Mouse (Mus musculus) midbrain, embryonic 16.5 days (tissue): ENCODE data around the gene Mthfd2. TPM values are rescaled to one million over a fixed set of nuclear protein-coding genes. Genes with fewer than 3 reads are reported as not detected.
"Not testable (repeated sequence)": the region's sequence is repeated elsewhere in the genome, so short reads cannot be mapped to it uniquely, and the experiment has no call there.

Source experiments
- ATAC-seq: fragments of 200-750 bp; cut with Nextera tagmentation; 2 replicates; pipeline ENCODE4 v1.8.0; 2017; ENCODE audit warnings: moderate TSS enrichment
- H3K27ac ChIP-seq: fragments of 300-500 bp; sonication (generic); 2 replicates; pipeline ENCODE4 v1.5.1; 2014; ENCODE audit warnings: mild to moderate bottlenecking, low read length, mixed read lengths
- H3K27me3 ChIP-seq: fragments of 300-500 bp; sonication (generic); 2 replicates; pipeline ENCODE4 v1.6.1; 2014; ENCODE audit warnings: low read depth, low read length, mixed read lengths; ENCODE audit not compliant: control insufficient read depth, insufficient read depth
- H3K36me3 ChIP-seq: fragments of 300-500 bp; sonication (generic); 2 replicates; pipeline ENCODE4 v1.6.1; 2014; ENCODE audit warnings: mild to moderate bottlenecking, low read length, moderate library complexity, mixed read lengths; ENCODE audit not compliant: control insufficient read depth, insufficient read depth
- H3K4me1 ChIP-seq: fragments of 300-500 bp; sonication (generic); 2 replicates; pipeline ENCODE4 v1.6.1; 2014; ENCODE audit warnings: mild to moderate bottlenecking, low read length, mixed read lengths; ENCODE audit not compliant: control insufficient read depth, insufficient read depth
- H3K4me2 ChIP-seq: fragments of 300-500 bp; sonication (generic); 2 replicates; pipeline ENCODE4 v1.6.1; 2014; ENCODE audit warnings: mild to moderate bottlenecking, low read length, mixed read lengths
- H3K4me3 ChIP-seq: fragments of 300-500 bp; sonication (generic); 2 replicates; pipeline ENCODE4 v1.5.1; 2014; ENCODE audit warnings: low read depth, mild to moderate bottlenecking, low read length, moderate library complexity, mixed read lengths
- H3K9ac ChIP-seq: fragments of 300-500 bp; sonication (generic); 2 replicates; pipeline ENCODE4 v1.6.1; 2014; ENCODE audit warnings: low read depth, low read length, mixed read lengths
- H3K9me3 ChIP-seq: fragments of 300-500 bp; sonication (generic); replicated peaks from 2 replicates; pipeline ENCODE4 v1.6.1; 2014; ENCODE audit warnings: mild to moderate bottlenecking, low read length, mixed read lengths; ENCODE audit not compliant: control insufficient read depth, poor library complexity, severe bottlenecking
- WGBS: fragments of 180-500 bp; shearing (Covaris S2); extraction: QIAGEN DNeasy Blood & Tissue Kit; methylation state at CpG from one replicate; pipeline ENCODE4 v1.1.7; 2014; 5-methylcytosine and 5-hydroxymethylcytosine counted together
- polyA plus RNA-seq: library from polyadenylated mRNA; unstranded; fragments of >200 nt; fragmentation: Nextera tagmentation; extraction: Ambion mirVana; gene quantifications from 2 replicates; pipeline ENCODE4 v1.2.1, GENCODE M21; 2015

Gene Mthfd2
- polyA plus RNA-seq, 1 experiment from 2014 or later: 34.7 TPM

- H3K9ac ChIP-seq, H3K9me3 ChIP-seq, H3K27ac ChIP-seq, H3K27me3 ChIP-seq, H3K36me3 ChIP-seq, H3K4me3 ChIP-seq, H3K4me2 ChIP-seq, ATAC-seq: not testable (repeated sequence)
- 94% methylated on average over 8 of the region's 8 CpGs for WGBS
- peaks cover 11% of the 10 kb centered on the region for H3K4me1 ChIP-seq
Observed at GRCm38 (mm10) chr6:83345285-83345684, 19.6 kb upstream of the Mthfd2 start.

GRCm38 (mm10) chr6:83342957-83343356 lies 17.2 kb upstream of the Mthfd2 start:
- H3K4me3 ChIP-seq: no peak overlapping the region
- peaks cover 23% of the 10 kb centered on the region for H3K36me3 ChIP-seq
- no peaks in the 10 kb centered on the region for H3K9me3 ChIP-seq
- ATAC-seq: no peak
- no peak overlapping the region for H3K4me2 ChIP-seq
- H3K27me3 ChIP-seq: no peaks in the 10 kb centered on the region
- H3K27ac ChIP-seq: no peak overlapping the region
- H3K9ac ChIP-seq: no peak overlapping the region
- 94% methylated on average over 2 of the region's 2 CpGs for WGBS
- no peaks in the 10 kb centered on the region for H3K4me1 ChIP-seq

GRCm38 (mm10) chr6:83341387-83341786 lies 15.7 kb upstream of the Mthfd2 start:
- Histone ChIP-seq H3K9ac (no peak overlapping the region), H3K27ac (no peak overlapping the region), H3K4me1 (no peaks in the 10 kb centered on the region), H3K9me3 (no peaks in the 10 kb centered on the region), H3K4me2 (no peak overlapping the region), H3K36me3 (peaks cover 23% of the 10 kb centered on the region), H3K4me3 (no peak overlapping the region), H3K27me3 (no peaks in the 10 kb centered on the region)
- 73% methylated on average over 3 of the region's 3 CpGs for WGBS
- no peak for ATAC-seq

- Histone ChIP-seq H3K4me2 (no peak overlapping the region), H3K36me3 (peaks cover 17% of the 10 kb centered on the region), H3K27me3 (no peaks in the 10 kb centered on the region), H3K9me3 (no peaks in the 10 kb centered on the region), H3K9ac (no peak overlapping the region), H3K4me1 (peaks cover 16% of the 10 kb centered on the region), H3K4me3 (no peak overlapping the region), H3K27ac (no peak overlapping the region)
- no peak for ATAC-seq
- WGBS: 89% methylated on average over 3 of the region's 3 CpGs
Observed at GRCm38 (mm10) chr6:83327591-83328190, 2.0 kb upstream of the Mthfd2 start.

- no peak for ATAC-seq
- H3K4me1 ChIP-seq: peaks cover 16% of the 10 kb centered on the region
- H3K36me3 ChIP-seq: peaks cover 10% of the 10 kb centered on the region
- peak overlapping the region; percentile 97 for H3K9ac ChIP-seq
- peak overlapping the region; percentile 96 for H3K4me3 ChIP-seq
- H3K9me3 ChIP-seq: no peaks in the 10 kb centered on the region
- H3K27me3 ChIP-seq: no peaks in the 10 kb centered on the region
- WGBS: 62% methylated on average over 6 of the region's 6 CpGs
- peak overlapping the region; percentile 84 for H3K4me2 ChIP-seq
- H3K27ac ChIP-seq: no peak overlapping the region
Observed at GRCm38 (mm10) chr6:83326761-83327160, 1.1 kb upstream of the Mthfd2 start.

GRCm38 (mm10) chr6:83326394-83326736 lies 657 bp upstream of the Mthfd2 start:
- peak overlapping the region; percentile 96 for H3K4me3 ChIP-seq
- peaks cover 6% of the 10 kb centered on the region; the same call in 1 of the 2 replicates for H3K36me3 ChIP-seq
- peaks cover 16% of the 10 kb centered on the region for H3K4me1 ChIP-seq
- ATAC-seq: no peak; the same call in 1 of the 2 replicates
- WGBS: 6% methylated on average over 6 of the region's 6 CpGs
- peak overlapping the region; percentile 87 for H3K27ac ChIP-seq
- H3K9me3 ChIP-seq: no peaks in the 10 kb centered on the region
- no peaks in the 10 kb centered on the region for H3K27me3 ChIP-seq
- peak overlapping the region; percentile 84 for H3K4me2 ChIP-seq
- H3K9ac ChIP-seq: peak overlapping the region; percentile 97

GRCm38 (mm10) chr6:83323652-83324419 lies 1.9 kb downstream of the Mthfd2 start:
- Histone ChIP-seq H3K36me3 (no peaks in the 10 kb centered on the region), H3K27ac (no peak overlapping the region), H3K4me3 (no peak overlapping the region), H3K4me1 (peaks cover 16% of the 10 kb centered on the region), H3K9ac (no peak overlapping the region), H3K27me3 (no peaks in the 10 kb centered on the region), H3K4me2 (no peak overlapping the region), H3K9me3 (no peaks in the 10 kb centered on the region)
- ATAC-seq: no peak
- WGBS: 74% methylated on average over 8 of the region's 8 CpGs

- whole genome bisulfite sequencing: 61% methylated on average over 2 of the region's 2 CpGs
- no peak for ATAC-seq
- no peaks in the 10 kb centered on the region for H3K36me3 ChIP-seq
- H3K4me2 ChIP-seq: no peak overlapping the region
- no peak overlapping the region for H3K4me3 ChIP-seq
- H3K9me3 ChIP-seq: no peaks in the 10 kb centered on the region
- no peaks in the 10 kb centered on the region for H3K27me3 ChIP-seq
- H3K9ac ChIP-seq: no peak overlapping the region
- H3K27ac ChIP-seq: no peak overlapping the region
- H3K4me1 ChIP-seq: peaks cover 15% of the 10 kb centered on the region
Observed at GRCm38 (mm10) chr6:83322794-83323193, 2.9 kb downstream of the Mthfd2 start.

- no peaks in the 10 kb centered on the region for H3K36me3 ChIP-seq
- no peaks in the 10 kb centered on the region for H3K9me3 ChIP-seq
- H3K27me3 ChIP-seq: no peaks in the 10 kb centered on the region
- no peak overlapping the region for H3K4me2 ChIP-seq
- no peak for ATAC-seq
- H3K9ac ChIP-seq: no peak overlapping the region
- 68% methylated on average over 1 of the region's 1 CpGs for WGBS
- H3K27ac ChIP-seq: no peak overlapping the region
- no peak overlapping the region for H3K4me3 ChIP-seq
- H3K4me1 ChIP-seq: peaks cover 12% of the 10 kb centered on the region
Observed at GRCm38 (mm10) chr6:83321927-83322326, 3.8 kb downstream of the Mthfd2 start.
